Mouse (Mus musculus): Measurements from ENCODE around the gene Agpat2.

- no peak for TF ChIP-seq POLR2A (IDR thresholded peaks at IDR 0.05; ENCODE audit: control insufficient read depth in 1 of 2, insufficient read depth in 1 of 2, low read depth in 1 of 2, low read length in 2 of 2, poor library complexity in 1 of 2)
- no peak for TF ChIP-seq MAFK (IDR thresholded peaks at IDR 0.05; ENCODE audit: borderline replicate concordance, low read depth, low read length)
- TF ChIP-seq CTCF (IDR thresholded peaks at IDR 0.05 in 2 of 3, conservative IDR thresholded peaks at IDR 0.05 in 1 of 3; ENCODE audit: control insufficient read depth in 1 of 3, insufficient read depth in 1 of 3, low read depth in 2 of 3, low read length in 3 of 3, poor library complexity in 1 of 3, severe bottlenecking in 1 of 3): no peak
- TF ChIP-seq ELF1 (IDR thresholded peaks at IDR 0.05; ENCODE audit: low read depth, low read length): no peak
- TF ChIP-seq MYC (IDR thresholded peaks at IDR 0.05; ENCODE audit: low read depth, low read length): no peak
- TF ChIP-seq EP300 (IDR thresholded peaks at IDR 0.05; ENCODE audit: low read depth in 1 of 2, low read length in 2 of 2): no peak
Observed at GRCm38 (mm10) chr2:26580751-26581150, 23.5 kb downstream of the Agpat2 start.

Measured in MEL (cell line).